Mouse (Mus musculus): ENCODE measurements around the gene Lamb3.

- no peak for TF ChIP-seq POLR2A (IDR thresholded peaks at IDR 0.05; ENCODE audit: low read depth, low read length)
- no peak for TF ChIP-seq CTCF (IDR thresholded peaks at IDR 0.05; ENCODE audit: extremely low read depth, insufficient read depth, insufficient read length, insufficient replicate concordance)
Measured at GRCm38 (mm10) chr1:193298141-193298765, 90.8 kb downstream of the Lamb3 start.

Data from spleen, adult 2 months (tissue).